Mouse (Mus musculus): Measurements from ENCODE around the gene Grb10.

DNA sequence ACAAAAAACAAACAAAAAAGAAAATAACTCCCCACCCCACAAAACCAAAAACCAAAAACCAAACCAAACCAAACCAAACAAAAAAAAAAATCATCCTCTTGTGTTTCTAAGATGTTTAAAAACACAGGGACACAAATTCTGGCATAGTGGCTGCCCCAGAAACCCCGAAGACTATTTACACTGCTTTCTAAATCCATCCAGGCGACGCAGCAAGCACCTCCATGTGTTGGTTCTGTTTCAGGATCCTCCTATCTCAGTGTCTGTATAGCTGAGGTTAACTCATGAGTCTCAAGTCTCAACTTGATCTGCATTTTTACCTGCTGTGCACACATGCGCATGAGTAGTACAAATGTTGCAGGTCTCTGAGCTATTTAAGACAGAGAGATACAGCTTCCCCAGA lies 1.9 kb upstream of the Grb10 start:
- TF ChIP-seq GATA1 (IDR thresholded peaks at IDR 0.05; ENCODE audit: low read length) (no peak), TAL1 (IDR thresholded peaks at IDR 0.05; ENCODE audit: low read length) (no peak)
